Mouse (Mus musculus) lung, embryonic 15.5 days (tissue): Measurements from ENCODE around the gene Snapc1. TPM values are rescaled to one million over a fixed set of nuclear protein-coding genes. Genes with fewer than 3 reads are reported as not detected.

Experiments used
- ATAC-seq: fragments of 200-750 bp; cut with Nextera tagmentation; 2 replicates; pipeline ENCODE4 v1.8.0; 2017; ENCODE audit warnings: moderate number of reproducible peaks, borderline replicate concordance; ENCODE audit not compliant: low FRiP score, low TSS enrichment; ENCODE audit errors: extremely low read depth
- H3K27ac ChIP-seq: fragments of 300-500 bp; sonication (generic); 2 replicates; pipeline ENCODE4 v1.5.1; 2015; ENCODE audit warnings: moderate library complexity, mild to moderate bottlenecking, inconsistent platforms
- H3K27me3 ChIP-seq: fragments of 300-500 bp; sonication (generic); 2 replicates; pipeline ENCODE4 v1.6.1; 2015; ENCODE audit warnings: inconsistent platforms
- H3K36me3 ChIP-seq: fragments of 300-500 bp; sonication (generic); 2 replicates; pipeline ENCODE4 v1.6.1; 2015; ENCODE audit warnings: inconsistent platforms
- H3K4me1 ChIP-seq: fragments of 300-500 bp; sonication (generic); 2 replicates; pipeline ENCODE4 v1.6.1; 2015; ENCODE audit warnings: inconsistent platforms
- H3K4me2 ChIP-seq: fragments of 300-500 bp; sonication (generic); 2 replicates; pipeline ENCODE4 v1.6.1; 2015; ENCODE audit warnings: inconsistent platforms, mild to moderate bottlenecking, moderate library complexity
- H3K4me3 ChIP-seq: fragments of 300-500 bp; sonication (generic); 2 replicates; pipeline ENCODE4 v1.5.1; 2015; ENCODE audit warnings: mild to moderate bottlenecking, inconsistent platforms
- H3K9ac ChIP-seq: fragments of 300-500 bp; sonication (generic); 2 replicates; pipeline ENCODE4 v1.6.1; 2015; ENCODE audit warnings: inconsistent platforms
- H3K9me3 ChIP-seq: fragments of 300-500 bp; sonication (generic); 2 replicates; pipeline ENCODE4 v1.6.1; 2016; ENCODE audit warnings: inconsistent platforms
- WGBS: fragments of 180-500 bp; shearing (Covaris S2); methylation state at CpG from one replicate; pipeline ENCODE4 v1.1.7; 2015; 5-methylcytosine and 5-hydroxymethylcytosine counted together
- polyA plus RNA-seq: library from polyadenylated mRNA; unstranded; fragments of >200 nt; fragmentation: Nextera tagmentation; extraction: Ambion mirVana; gene quantifications from 2 replicates; pipeline ENCODE4 v1.2.1, GENCODE M21; 2015

Snapc1 gene
- polyA plus RNA-seq, 1 experiment from 2014 or later, result 17.2 TPM

GRCm38 (mm10) chr12:73954785-73955184 lies 9.5 kb upstream of the Snapc1 start:
- H3K9ac ChIP-seq, result no peak overlapping the region
- 39% methylated on average over 5 of the region's 5 CpGs for WGBS
- H3K4me1 ChIP-seq, result peaks cover 7% of the 10 kb centered on the region
- H3K4me2 ChIP-seq, result no peak overlapping the region
- H3K4me3 ChIP-seq, result no peak overlapping the region
- H3K36me3 ChIP-seq, result no peaks in the 10 kb centered on the region
- no peak overlapping the region for H3K27ac ChIP-seq
- H3K9me3 ChIP-seq, result no peaks in the 10 kb centered on the region
- H3K27me3 ChIP-seq, result no peaks in the 10 kb centered on the region; the same call in 1 of the 2 replicates
- no peak for ATAC-seq

DNA sequence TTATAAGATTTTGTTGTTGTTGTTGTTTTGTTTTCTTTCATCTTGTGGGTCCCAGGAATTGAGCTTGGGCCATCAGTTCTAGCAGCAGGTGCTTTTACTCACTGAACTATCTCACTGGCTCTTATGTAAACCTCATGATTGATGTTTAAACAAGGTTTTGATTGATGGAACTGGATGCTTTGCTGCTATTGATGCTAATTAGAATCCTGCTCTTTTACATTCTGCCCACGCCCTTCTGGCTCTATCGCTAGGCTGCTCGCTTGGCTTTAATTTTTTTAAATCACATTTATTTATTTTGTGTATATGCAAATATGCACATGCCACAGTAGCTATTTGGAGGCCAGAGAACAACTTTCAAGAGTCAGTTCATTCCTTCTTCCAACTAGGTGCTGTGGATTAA lies 6.6 kb upstream of the Snapc1 start:
- H3K4me1 ChIP-seq, result 0 out of 2 replicates have a peak, but pooled peaks cover 6% of the 10 kb centered on the region
- ATAC-seq, result no peak
- no peaks in the 10 kb centered on the region for H3K36me3 ChIP-seq
- no peak overlapping the region for H3K27ac ChIP-seq
- H3K9me3 ChIP-seq, result no peaks in the 10 kb centered on the region
- H3K27me3 ChIP-seq, result no peaks in the 10 kb centered on the region
- H3K4me2 ChIP-seq, result no peak overlapping the region
- H3K9ac ChIP-seq, result no peak overlapping the region
- WGBS, result 45% methylated on average over 3 of the region's 3 CpGs
- H3K4me3 ChIP-seq, result no peak overlapping the region

GRCm38 (mm10) chr12:73958830-73959229 lies 5.5 kb upstream of the Snapc1 start:
- ATAC-seq, result no peak
- Histone ChIP-seq H3K4me3 (no peak overlapping the region), H3K9me3 (no peaks in the 10 kb centered on the region), H3K9ac (no peak overlapping the region), H3K36me3 (no peaks in the 10 kb centered on the region), H3K4me2 (no peak overlapping the region), H3K27ac (no peak overlapping the region), H3K27me3 (no peaks in the 10 kb centered on the region), H3K4me1 (0 out of 2 replicates have a peak, but pooled peaks cover under 1% of the 10 kb centered on the region)
- 85% methylated on average over 2 of the region's 2 CpGs for whole genome bisulfite sequencing

GRCm38 (mm10) chr12:73969142-73969541 lies 4.9 kb downstream of the Snapc1 start:
- peaks cover 57% of the 10 kb centered on the region for H3K36me3 ChIP-seq

GRCm38 (mm10) chr12:73974584-73974983 lies 10.3 kb downstream of the Snapc1 start:
- Histone ChIP-seq H3K4me3 (no peak overlapping the region), H3K9ac (no peak overlapping the region), H3K27ac (no peak overlapping the region), H3K4me1 (no peaks in the 10 kb centered on the region), H3K9me3 (0 out of 2 replicates have a peak, but pooled peaks cover 3% of the 10 kb centered on the region), H3K4me2 (no peak overlapping the region), H3K27me3 (no peaks in the 10 kb centered on the region), H3K36me3 (peaks cover 83% of the 10 kb centered on the region)
- ATAC-seq, result no peak
- 88% methylated on average over 6 of the region's 6 CpGs for WGBS

More at GRCm38 (mm10) chr12:73969142-73969541, 4.9 kb downstream of the Snapc1 start:
- H3K9ac ChIP-seq, result no peak overlapping the region
- no peak overlapping the region for H3K4me3 ChIP-seq
- no peaks in the 10 kb centered on the region for H3K27me3 ChIP-seq
- H3K9me3 ChIP-seq, result 0 out of 2 replicates have a peak, but pooled peaks cover 3% of the 10 kb centered on the region
- no peak for ATAC-seq
- WGBS, result 95% methylated on average over 8 of the region's 8 CpGs
- H3K4me2 ChIP-seq, result no peak overlapping the region
- peaks cover 7% of the 10 kb centered on the region for H3K4me1 ChIP-seq
- no peak overlapping the region for H3K27ac ChIP-seq

GRCm38 (mm10) chr12:73978144-73978543 lies 13.9 kb downstream of the Snapc1 start:
- 79% methylated on average over 3 of the region's 3 CpGs for WGBS
- no peak overlapping the region for H3K27ac ChIP-seq
- no peak overlapping the region for H3K9ac ChIP-seq
- peaks cover 66% of the 10 kb centered on the region for H3K36me3 ChIP-seq
- H3K4me3 ChIP-seq, result no peak overlapping the region
- ATAC-seq, result no peak
- no peaks in the 10 kb centered on the region for H3K9me3 ChIP-seq
- H3K4me1 ChIP-seq, result 0 out of 2 replicates have a peak, but pooled peaks cover 6% of the 10 kb centered on the region
- no peak overlapping the region for H3K4me2 ChIP-seq
- no peaks in the 10 kb centered on the region for H3K27me3 ChIP-seq

- H3K36me3 ChIP-seq, result peaks cover 69% of the 10 kb centered on the region
- WGBS, result 83% methylated on average over 5 of the region's 5 CpGs
These were observed 15.4 kb downstream of the Snapc1 start for GRCm38 (mm10) chr12:73979667-73980066.

DNA sequence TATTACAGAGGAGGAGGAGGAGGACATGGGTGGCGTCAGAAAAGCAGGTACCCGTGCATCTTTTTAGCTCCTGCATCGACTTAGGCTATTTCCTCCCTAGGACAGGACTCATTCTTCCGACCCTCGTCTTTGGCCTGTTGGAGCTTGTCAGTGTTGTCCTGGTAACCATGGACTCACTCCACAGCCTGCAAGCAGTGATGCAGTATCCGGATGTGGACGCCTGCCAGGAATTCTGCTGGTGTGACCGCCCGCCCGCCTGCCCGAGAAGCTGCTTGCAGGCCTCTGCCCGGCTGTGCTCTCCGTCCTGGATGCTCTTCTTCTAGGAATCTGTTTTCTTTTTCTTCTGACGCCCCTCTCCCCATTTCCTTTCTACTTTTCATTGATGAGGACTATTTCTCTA lies 18.3 kb downstream of the Snapc1 start:
- peak; percentile 93 for ATAC-seq
- Histone ChIP-seq H3K4me3 (no peak overlapping the region), H3K4me2 (no peak overlapping the region), H3K4me1 (0 out of 2 replicates have a peak, but pooled peaks cover 6% of the 10 kb centered on the region), H3K9me3 (no peaks in the 10 kb centered on the region), H3K27me3 (no peaks in the 10 kb centered on the region), H3K36me3 (peaks cover 61% of the 10 kb centered on the region), H3K27ac (no peak overlapping the region), H3K9ac (no peak overlapping the region)
- WGBS, result 53% methylated on average over 14 of the region's 14 CpGs

More at GRCm38 (mm10) chr12:73979667-73980066, 15.4 kb downstream of the Snapc1 start:
- ATAC-seq, result no peak
- Histone ChIP-seq H3K27me3 (no peaks in the 10 kb centered on the region), H3K9me3 (no peaks in the 10 kb centered on the region), H3K9ac (no peak overlapping the region), H3K4me1 (0 out of 2 replicates have a peak, but pooled peaks cover 6% of the 10 kb centered on the region), H3K4me3 (no peak overlapping the region), H3K4me2 (no peak overlapping the region), H3K27ac (no peak overlapping the region)

GRCm38 (mm10) chr12:73986299-73986698 lies 22.0 kb downstream of the Snapc1 start:
- no peak overlapping the region for H3K9ac ChIP-seq
- H3K4me3 ChIP-seq, result no peak overlapping the region
- no peaks in the 10 kb centered on the region for H3K27me3 ChIP-seq
- H3K27ac ChIP-seq, result no peak overlapping the region
- H3K9me3 ChIP-seq, result no peaks in the 10 kb centered on the region
- no peak overlapping the region for H3K4me2 ChIP-seq
- 0 out of 2 replicates have a peak, but pooled peaks cover 6% of the 10 kb centered on the region for H3K4me1 ChIP-seq
- no peak for ATAC-seq
- 79% methylated on average over 7 of the region's 7 CpGs for WGBS
- H3K36me3 ChIP-seq, result peaks cover 34% of the 10 kb centered on the region

DNA sequence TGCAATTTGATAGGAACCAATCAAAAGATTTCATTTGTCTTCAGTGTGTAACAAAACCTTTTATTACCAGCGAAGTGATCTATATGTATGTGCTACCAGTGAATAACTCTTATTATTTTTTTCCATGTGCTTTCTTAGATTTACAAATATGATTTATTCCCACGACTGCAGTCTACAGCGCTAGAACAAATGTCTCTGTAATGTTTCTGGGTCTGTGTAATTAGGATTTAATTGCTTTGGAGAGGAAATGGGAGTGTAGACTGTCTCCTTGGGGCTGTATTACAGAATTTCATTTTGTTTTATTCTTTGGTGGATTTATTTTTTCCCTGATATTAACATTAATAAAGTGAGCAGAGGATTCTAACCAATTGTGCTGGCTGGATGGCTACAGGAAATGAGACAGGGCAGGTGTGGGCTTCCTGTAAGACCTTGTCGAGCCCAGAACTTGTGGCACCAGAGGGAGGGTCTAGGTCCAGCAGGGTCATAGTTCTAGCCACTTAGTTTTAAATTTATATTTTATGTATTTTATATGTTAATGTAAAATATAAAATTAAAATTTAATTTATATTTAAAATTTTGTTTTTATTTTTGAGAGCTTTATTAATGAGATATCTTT lies 24.2 kb downstream of the Snapc1 start:
- peaks cover 24% of the 10 kb centered on the region for H3K36me3 ChIP-seq
- no peak overlapping the region for H3K27ac ChIP-seq
- no peaks in the 10 kb centered on the region for H3K4me1 ChIP-seq
- ATAC-seq, result no peak
- H3K27me3 ChIP-seq, result no peaks in the 10 kb centered on the region
- WGBS, result 81% methylated on average over 4 of the region's 4 CpGs
- no peaks in the 10 kb centered on the region for H3K9me3 ChIP-seq
- no peak overlapping the region for H3K4me2 ChIP-seq
- H3K9ac ChIP-seq, result no peak overlapping the region
- no peak overlapping the region for H3K4me3 ChIP-seq

- H3K4me1 ChIP-seq, result no peaks in the 10 kb centered on the region
These were observed 25.3 kb downstream of the Snapc1 start for GRCm38 (mm10) chr12:73989594-73989993.

DNA sequence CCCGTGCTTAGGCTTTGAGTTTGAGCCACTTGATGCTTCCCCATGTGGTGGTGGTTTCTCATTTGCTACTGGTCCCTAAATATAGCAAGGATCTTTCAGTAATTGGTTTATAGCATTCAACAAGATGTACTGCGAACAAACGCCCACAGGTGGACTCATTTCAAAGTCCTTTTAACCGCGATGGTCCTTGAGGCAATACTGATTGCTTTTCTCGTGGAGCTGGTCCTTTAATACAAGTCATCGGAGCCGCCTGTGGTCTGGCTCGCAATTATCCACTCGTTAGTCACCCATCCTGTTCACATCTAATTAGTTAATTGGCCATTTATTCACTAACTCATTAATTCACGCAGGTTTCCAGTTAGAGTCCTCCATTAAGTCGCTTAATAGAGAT lies 32.6 kb downstream of the Snapc1 start:
- no peak for ATAC-seq
- H3K4me1 ChIP-seq, result 0 out of 2 replicates have a peak, but pooled peaks cover 2% of the 10 kb centered on the region
- no peak overlapping the region for H3K4me3 ChIP-seq
- H3K9me3 ChIP-seq, result no peaks in the 10 kb centered on the region
- H3K9ac ChIP-seq, result no peak overlapping the region
- peaks cover 33% of the 10 kb centered on the region for H3K27me3 ChIP-seq
- H3K27ac ChIP-seq, result no peak overlapping the region
- no peaks in the 10 kb centered on the region for H3K36me3 ChIP-seq
- WGBS, result 61% methylated on average over 12 of the region's 12 CpGs
- H3K4me2 ChIP-seq, result peak overlapping the region; percentile 99; the same call in 1 of the 2 replicates

More at GRCm38 (mm10) chr12:73989594-73989993, 25.3 kb downstream of the Snapc1 start:
- H3K27ac ChIP-seq, result no peak overlapping the region
- H3K36me3 ChIP-seq, result peaks cover 15% of the 10 kb centered on the region
- no peak overlapping the region for H3K4me2 ChIP-seq
- no peaks in the 10 kb centered on the region for H3K27me3 ChIP-seq
- H3K4me3 ChIP-seq, result no peak overlapping the region
- no peaks in the 10 kb centered on the region for H3K9me3 ChIP-seq
- H3K9ac ChIP-seq, result no peak overlapping the region
- ATAC-seq, result peak; percentile 46; the same call in 1 of the 2 replicates
